Mouse (Mus musculus): ENCODE measurements around the gene Ppp4c. TPM values are rescaled to one million over a fixed set of nuclear protein-coding genes. Genes with fewer than 3 reads are reported as not detected.

Gene Ppp4c
- polyA plus RNA-seq (2014; fragmentation: Illumina TruSeq; extraction: RNeasy Lipid Tissue Mini Kit (QIAGEN cat#74804); ENCODE audit: insufficient read depth, low read depth, low replicate concordance), result 98.9 TPM

DNA sequence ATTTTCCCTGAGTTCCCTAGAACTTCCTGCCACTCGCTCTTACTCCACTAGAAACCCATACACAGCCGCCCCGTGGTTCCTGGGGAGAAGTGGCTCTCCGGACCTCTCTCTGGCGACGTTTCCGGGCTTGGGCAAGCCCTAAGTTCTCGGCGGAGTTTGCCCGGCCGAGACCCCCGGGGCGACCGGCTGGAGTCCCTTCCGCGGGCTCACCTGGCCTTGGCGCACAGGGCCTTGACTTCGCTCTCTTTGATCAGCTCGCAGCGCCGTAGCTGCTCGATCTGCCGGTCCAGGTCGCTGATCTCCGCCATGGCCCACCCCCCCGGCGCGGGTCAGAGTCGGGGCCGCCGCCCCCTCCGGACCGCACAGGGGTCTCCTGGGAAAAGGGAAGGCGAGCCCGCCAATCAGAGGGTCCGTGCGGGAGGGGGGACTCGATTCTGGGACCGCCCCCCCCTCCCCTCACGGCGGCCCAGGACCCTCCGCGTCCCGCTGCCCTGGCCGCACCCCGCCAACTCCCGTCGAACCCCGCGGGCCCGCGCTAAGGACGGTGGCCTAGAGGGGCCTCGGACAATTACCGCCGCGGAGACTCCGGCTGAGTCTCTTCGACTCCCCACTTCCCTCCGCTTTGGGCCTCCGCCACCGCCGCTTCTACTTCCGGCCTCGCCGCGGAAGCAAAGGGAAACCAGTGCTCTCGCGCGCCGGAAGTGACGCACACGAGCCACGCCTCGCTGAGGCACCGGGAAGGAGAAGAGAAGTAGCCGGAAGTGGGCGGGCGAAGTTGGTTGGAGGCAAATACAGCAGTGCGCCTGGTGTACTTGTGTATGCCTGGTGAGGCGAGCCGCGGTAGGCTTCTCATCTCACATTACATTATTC is at the start of gene Ppp4c:
Gene Ppp4c, minus strand, starts transcription at position 646 of the 870 bp plus-strand sequence.

DNA sequence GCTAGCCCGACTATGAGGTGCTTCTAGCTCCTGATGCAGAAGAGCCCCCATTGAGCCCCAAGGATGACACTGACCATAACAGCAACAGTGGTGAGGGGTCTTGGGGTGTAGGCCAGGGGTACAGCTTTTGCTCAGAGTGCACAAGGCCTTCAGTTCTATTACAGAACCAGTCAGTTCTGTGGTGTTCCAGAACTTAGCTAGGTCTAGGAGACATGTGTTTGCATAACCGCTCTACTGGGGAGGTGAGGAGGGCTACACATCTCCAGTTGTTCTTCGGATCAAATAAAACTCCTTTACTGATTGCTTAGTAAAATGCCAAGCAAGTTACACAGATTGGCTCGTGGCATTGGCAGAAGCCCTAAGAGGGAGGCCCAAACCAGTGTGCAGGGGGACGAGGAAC is 39.2 kb upstream of the Ppp4c start, which contains the start of gene 4930451I11Rik:
Gene 4930451I11Rik, minus strand, starts transcription at position 101 of the 400 bp plus-strand sequence.

DNA sequence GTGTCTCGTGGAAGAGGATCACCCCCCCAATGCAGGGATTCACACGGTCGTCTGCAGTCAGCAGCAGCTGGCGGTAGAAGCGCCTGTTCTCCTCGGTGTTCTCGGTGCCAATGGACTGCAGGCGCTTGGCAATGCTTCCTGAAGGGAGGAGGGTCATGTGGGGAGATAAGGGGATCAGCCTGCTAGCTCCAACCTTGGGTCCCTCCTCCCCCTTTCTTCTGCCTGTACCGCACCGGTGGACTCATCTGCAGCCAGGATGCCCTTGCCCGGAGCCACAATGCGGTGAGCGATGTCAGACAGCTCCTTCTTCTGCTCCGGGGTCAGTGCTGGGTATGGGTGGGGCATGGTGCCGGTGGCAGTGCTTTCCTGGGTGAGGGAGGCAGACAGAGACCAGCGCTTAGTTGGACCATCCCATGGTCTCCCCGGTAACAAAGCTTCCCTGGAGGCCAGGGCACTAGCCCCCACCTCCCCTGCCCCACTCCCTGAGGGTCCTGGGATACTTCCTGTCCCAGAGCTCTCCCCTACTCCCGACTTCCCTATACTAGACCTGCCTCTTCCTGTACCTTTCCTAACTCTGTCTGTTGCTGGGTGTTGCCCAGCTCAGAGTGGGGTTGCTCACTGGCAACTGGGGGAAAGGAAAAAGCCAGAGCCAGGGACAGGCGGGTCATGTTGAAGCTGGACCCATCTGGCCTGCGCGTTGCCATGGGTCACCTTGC is 5.3 kb upstream of the Ppp4c start, which contains the start of gene Fam57b:
Gene Fam57b, plus strand, starts transcription at position 258 of the 716 bp plus-strand sequence.

DNA sequence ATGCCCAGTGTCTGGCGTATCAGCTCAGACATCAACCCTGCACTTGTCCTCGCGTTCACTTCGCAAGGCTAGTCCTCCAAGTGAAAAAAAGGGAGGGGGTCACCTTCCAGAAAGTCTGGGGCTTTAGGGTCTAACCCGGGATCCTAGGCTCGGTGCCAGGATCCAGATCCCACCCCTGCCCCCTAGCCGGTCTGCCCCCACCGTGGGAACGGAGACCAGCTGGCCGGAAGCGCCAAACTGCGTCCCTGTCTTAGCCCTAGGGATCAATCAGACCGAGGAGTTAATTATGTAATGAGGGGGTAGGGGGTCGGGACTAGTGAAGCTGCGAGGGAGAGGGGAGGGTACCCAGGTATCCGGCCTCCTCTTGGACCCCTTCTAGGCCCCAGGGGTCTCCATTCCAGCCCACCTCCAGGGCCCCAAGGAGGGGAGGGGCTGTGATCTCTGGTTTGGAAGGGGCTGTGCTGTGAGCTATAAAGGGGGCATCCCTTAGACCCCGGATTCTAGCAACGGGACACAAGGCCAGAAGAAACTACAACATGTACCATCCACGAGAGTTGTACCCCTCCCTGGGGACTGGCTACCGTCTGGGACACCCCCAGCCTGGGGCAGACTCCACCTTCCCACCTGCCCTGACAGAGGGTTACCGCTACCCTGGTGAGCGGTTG is 11.2 kb downstream of the Ppp4c start, which contains the start of gene Tbx6:
Gene Tbx6, plus strand, starts transcription at position 513 of the 665 bp plus-strand sequence.

DNA sequence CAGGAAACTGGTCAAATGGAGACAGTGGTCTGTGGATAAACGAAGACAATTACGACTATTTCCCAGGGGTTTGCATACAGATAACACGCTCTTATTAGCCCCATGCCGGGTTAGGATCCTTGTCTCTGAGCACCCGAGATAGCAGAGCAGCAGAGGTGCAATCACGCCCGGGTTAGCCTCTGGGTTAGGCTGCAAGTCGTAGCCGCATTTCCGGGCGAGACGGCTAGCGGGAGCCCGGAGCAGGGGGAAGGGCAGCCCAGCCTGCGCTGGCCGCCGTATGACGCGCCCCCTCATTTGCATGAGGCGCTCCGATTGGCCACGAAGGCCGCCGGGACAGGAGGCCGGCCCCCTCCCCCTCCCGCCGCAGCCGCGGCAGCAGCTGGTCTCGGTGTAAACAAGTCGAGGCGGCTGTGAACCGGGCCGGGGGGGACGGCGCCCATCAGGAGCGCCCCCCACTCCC is 15.7 kb downstream of the Ppp4c start, which contains the start of gene Ypel3:
Gene Ypel3, plus strand, starts transcription at position 358 of the 460 bp plus-strand sequence.

DNA sequence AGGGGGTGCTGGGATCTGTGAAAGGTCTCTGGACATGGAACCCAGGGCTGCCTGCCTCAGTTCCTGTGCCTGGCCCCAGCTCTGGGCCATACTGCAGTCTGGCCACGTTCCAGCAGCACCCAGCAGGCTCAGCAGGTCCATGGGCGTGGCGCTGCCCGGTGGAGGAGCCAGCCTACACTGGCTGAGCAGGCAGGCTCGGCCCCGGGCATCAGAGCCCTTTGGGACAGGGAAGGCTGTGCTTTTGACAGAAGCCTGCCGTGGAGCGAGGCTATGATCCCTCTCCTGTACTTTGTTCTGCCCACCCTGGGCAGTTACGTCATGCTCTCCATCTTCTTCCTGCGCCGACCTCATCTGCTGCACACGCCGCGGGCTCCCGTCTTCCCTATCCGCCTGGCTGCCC is 26.1 kb downstream of the Ppp4c start, which contains the start of gene Gdpd3:
Gene Gdpd3, plus strand, starts transcription at position 134 of the 400 bp plus-strand sequence.

DNA sequence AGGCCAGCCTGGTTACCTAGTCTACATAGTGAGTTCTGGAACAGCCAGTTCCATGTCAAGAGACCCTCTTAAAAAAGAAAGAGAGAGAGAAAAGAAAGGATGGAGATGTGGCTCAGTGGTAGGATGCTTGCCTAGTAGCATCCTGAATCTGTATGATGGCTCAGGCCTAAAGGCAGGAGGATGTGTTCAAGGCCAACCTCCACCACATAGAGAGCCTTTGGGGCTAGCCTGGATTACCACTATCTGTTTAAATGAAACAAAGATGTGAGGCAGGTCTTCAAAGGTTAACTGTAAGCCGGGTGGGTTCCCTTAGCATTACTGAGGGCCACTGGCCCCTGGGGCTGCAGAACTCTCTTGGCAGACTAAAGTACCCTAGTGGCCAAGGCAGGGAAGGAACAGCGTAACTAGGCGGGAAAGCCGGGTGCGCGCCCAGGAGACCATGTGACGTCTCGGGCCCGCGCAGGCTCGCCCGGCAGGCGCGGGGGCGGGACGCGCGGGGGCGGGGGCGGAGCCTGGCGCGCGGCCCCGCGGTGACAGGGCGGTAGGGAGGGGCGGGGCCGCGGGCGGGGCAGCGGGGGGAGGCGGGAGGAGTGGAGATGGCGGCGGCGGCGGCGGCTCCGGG is 33.1 kb downstream of the Ppp4c start, which contains the start of gene Mapk3:
Gene Mapk3, plus strand, starts transcription at position 552 of the 622 bp plus-strand sequence.

Other genes with a start within 250 kb of the Ppp4c start
- 62.9 TPM for gene Eif3c, start 226.1 kb downstream of the Ppp4c start, polyA plus RNA-seq (2014; fragmentation: Illumina TruSeq; extraction: RNeasy Lipid Tissue Mini Kit (QIAGEN cat#74804); ENCODE audit: insufficient read depth, low read depth, low replicate concordance)
- gene Apobr, start 207.6 kb downstream of the Ppp4c start, polyA plus RNA-seq (2014; fragmentation: Illumina TruSeq; extraction: RNeasy Lipid Tissue Mini Kit (QIAGEN cat#74804); ENCODE audit: insufficient read depth, low read depth, low replicate concordance), result 8.5 TPM
- gene Cln3, start 206.7 kb downstream of the Ppp4c start, polyA plus RNA-seq (2014; fragmentation: Illumina TruSeq; extraction: RNeasy Lipid Tissue Mini Kit (QIAGEN cat#74804); ENCODE audit: insufficient read depth, low read depth, low replicate concordance), result 29.4 TPM
- 0.32 TPM for gene Il27, start 197.6 kb downstream of the Ppp4c start, polyA plus RNA-seq (2014; fragmentation: Illumina TruSeq; extraction: RNeasy Lipid Tissue Mini Kit (QIAGEN cat#74804); ENCODE audit: insufficient read depth, low read depth, low replicate concordance)
- gene Nupr1, start 161.6 kb downstream of the Ppp4c start, polyA plus RNA-seq (2014; fragmentation: Illumina TruSeq; extraction: RNeasy Lipid Tissue Mini Kit (QIAGEN cat#74804); ENCODE audit: insufficient read depth, low read depth, low replicate concordance), result 293 TPM
- 42.0 TPM for gene Sgf29, start 143.2 kb downstream of the Ppp4c start, polyA plus RNA-seq (2014; fragmentation: Illumina TruSeq; extraction: RNeasy Lipid Tissue Mini Kit (QIAGEN cat#74804); ENCODE audit: insufficient read depth, low read depth, low replicate concordance)
- gene Sult1a1, start 116.1 kb downstream of the Ppp4c start, polyA plus RNA-seq (2014; fragmentation: Illumina TruSeq; extraction: RNeasy Lipid Tissue Mini Kit (QIAGEN cat#74804); ENCODE audit: insufficient read depth, low read depth, low replicate concordance), result 90.2 TPM
- gene Bola2, start 97.1 kb downstream of the Ppp4c start, polyA plus RNA-seq (2014; fragmentation: Illumina TruSeq; extraction: RNeasy Lipid Tissue Mini Kit (QIAGEN cat#74804); ENCODE audit: insufficient read depth, low read depth, low replicate concordance), result 50.0 TPM
- gene Slx1b, start 96.7 kb downstream of the Ppp4c start, polyA plus RNA-seq (2014; fragmentation: Illumina TruSeq; extraction: RNeasy Lipid Tissue Mini Kit (QIAGEN cat#74804); ENCODE audit: insufficient read depth, low read depth, low replicate concordance), result 7.2 TPM
- 175 TPM for gene Coro1a, start 84.7 kb downstream of the Ppp4c start, polyA plus RNA-seq (2014; fragmentation: Illumina TruSeq; extraction: RNeasy Lipid Tissue Mini Kit (QIAGEN cat#74804); ENCODE audit: insufficient read depth, low read depth, low replicate concordance)
- 260 TPM for gene Mapk3, start 32.9 kb downstream of the Ppp4c start, polyA plus RNA-seq (2014; fragmentation: Illumina TruSeq; extraction: RNeasy Lipid Tissue Mini Kit (QIAGEN cat#74804); ENCODE audit: insufficient read depth, low read depth, low replicate concordance)
- gene Gdpd3, start 26.2 kb downstream of the Ppp4c start, polyA plus RNA-seq (2014; fragmentation: Illumina TruSeq; extraction: RNeasy Lipid Tissue Mini Kit (QIAGEN cat#74804); ENCODE audit: insufficient read depth, low read depth, low replicate concordance), result 7.1 TPM
- gene Ypel3, start 15.5 kb downstream of the Ppp4c start, polyA plus RNA-seq (2014; fragmentation: Illumina TruSeq; extraction: RNeasy Lipid Tissue Mini Kit (QIAGEN cat#74804); ENCODE audit: insufficient read depth, low read depth, low replicate concordance), result 159 TPM
- gene Tbx6, start 11.0 kb downstream of the Ppp4c start, polyA plus RNA-seq (2014; fragmentation: Illumina TruSeq; extraction: RNeasy Lipid Tissue Mini Kit (QIAGEN cat#74804); ENCODE audit: insufficient read depth, low read depth, low replicate concordance), result 1.3 TPM
- 1.8 TPM for gene Fam57b, start 5.2 kb upstream of the Ppp4c start, polyA plus RNA-seq (2014; fragmentation: Illumina TruSeq; extraction: RNeasy Lipid Tissue Mini Kit (QIAGEN cat#74804); ENCODE audit: insufficient read depth, low read depth, low replicate concordance)
- not detected for gene 4930451I11Rik, start 39.1 kb upstream of the Ppp4c start, polyA plus RNA-seq (2014; fragmentation: Illumina TruSeq; extraction: RNeasy Lipid Tissue Mini Kit (QIAGEN cat#74804); ENCODE audit: insufficient read depth, low read depth, low replicate concordance)
- gene Doc2a, start 54.9 kb upstream of the Ppp4c start, polyA plus RNA-seq (2014; fragmentation: Illumina TruSeq; extraction: RNeasy Lipid Tissue Mini Kit (QIAGEN cat#74804); ENCODE audit: insufficient read depth, low read depth, low replicate concordance), result 0.11 TPM
- gene Hirip3, start 69.5 kb upstream of the Ppp4c start, polyA plus RNA-seq (2014; fragmentation: Illumina TruSeq; extraction: RNeasy Lipid Tissue Mini Kit (QIAGEN cat#74804); ENCODE audit: insufficient read depth, low read depth, low replicate concordance), result 7.5 TPM
- gene Ino80e, start 69.9 kb upstream of the Ppp4c start, polyA plus RNA-seq (2014; fragmentation: Illumina TruSeq; extraction: RNeasy Lipid Tissue Mini Kit (QIAGEN cat#74804); ENCODE audit: insufficient read depth, low read depth, low replicate concordance), result 48.2 TPM
- 60.3 TPM for gene Taok2, start 92.2 kb upstream of the Ppp4c start, polyA plus RNA-seq (2014; fragmentation: Illumina TruSeq; extraction: RNeasy Lipid Tissue Mini Kit (QIAGEN cat#74804); ENCODE audit: insufficient read depth, low read depth, low replicate concordance)
- 57.2 TPM for gene Tmem219, start 130.4 kb upstream of the Ppp4c start, polyA plus RNA-seq (2014; fragmentation: Illumina TruSeq; extraction: RNeasy Lipid Tissue Mini Kit (QIAGEN cat#74804); ENCODE audit: insufficient read depth, low read depth, low replicate concordance)
- 6.6 TPM for gene Kctd13, start 136.4 kb upstream of the Ppp4c start, polyA plus RNA-seq (2014; fragmentation: Illumina TruSeq; extraction: RNeasy Lipid Tissue Mini Kit (QIAGEN cat#74804); ENCODE audit: insufficient read depth, low read depth, low replicate concordance)
- not detected for gene Asphd1, start 157.1 kb upstream of the Ppp4c start, polyA plus RNA-seq (2014; fragmentation: Illumina TruSeq; extraction: RNeasy Lipid Tissue Mini Kit (QIAGEN cat#74804); ENCODE audit: insufficient read depth, low read depth, low replicate concordance)
- 0.34 TPM for gene Sez6l2, start 158.1 kb upstream of the Ppp4c start, polyA plus RNA-seq (2014; fragmentation: Illumina TruSeq; extraction: RNeasy Lipid Tissue Mini Kit (QIAGEN cat#74804); ENCODE audit: insufficient read depth, low read depth, low replicate concordance)
- 102 TPM for gene Cdipt, start 183.4 kb upstream of the Ppp4c start, polyA plus RNA-seq (2014; fragmentation: Illumina TruSeq; extraction: RNeasy Lipid Tissue Mini Kit (QIAGEN cat#74804); ENCODE audit: insufficient read depth, low read depth, low replicate concordance)
- gene Cdiptos, start 183.6 kb upstream of the Ppp4c start, polyA plus RNA-seq (2014; fragmentation: Illumina TruSeq; extraction: RNeasy Lipid Tissue Mini Kit (QIAGEN cat#74804); ENCODE audit: insufficient read depth, low read depth, low replicate concordance), result 4.1 TPM
- gene Mvp, start 222.1 kb upstream of the Ppp4c start, polyA plus RNA-seq (2014; fragmentation: Illumina TruSeq; extraction: RNeasy Lipid Tissue Mini Kit (QIAGEN cat#74804); ENCODE audit: insufficient read depth, low read depth, low replicate concordance), result 46.3 TPM
- not detected for gene Pagr1b, start 224.0 kb upstream of the Ppp4c start, polyA plus RNA-seq (2014; fragmentation: Illumina TruSeq; extraction: RNeasy Lipid Tissue Mini Kit (QIAGEN cat#74804); ENCODE audit: insufficient read depth, low read depth, low replicate concordance)
- gene Pagr1a, start 224.9 kb upstream of the Ppp4c start, polyA plus RNA-seq (2014; fragmentation: Illumina TruSeq; extraction: RNeasy Lipid Tissue Mini Kit (QIAGEN cat#74804); ENCODE audit: insufficient read depth, low read depth, low replicate concordance), result 10.9 TPM
- gene Gm42742, start 228.6 kb upstream of the Ppp4c start, polyA plus RNA-seq (2014; fragmentation: Illumina TruSeq; extraction: RNeasy Lipid Tissue Mini Kit (QIAGEN cat#74804); ENCODE audit: insufficient read depth, low read depth, low replicate concordance), result 24.7 TPM
- 0.74 TPM for gene Prrt2, start 228.7 kb upstream of the Ppp4c start, polyA plus RNA-seq (2014; fragmentation: Illumina TruSeq; extraction: RNeasy Lipid Tissue Mini Kit (QIAGEN cat#74804); ENCODE audit: insufficient read depth, low read depth, low replicate concordance)
- gene Maz, start 234.5 kb upstream of the Ppp4c start, polyA plus RNA-seq (2014; fragmentation: Illumina TruSeq; extraction: RNeasy Lipid Tissue Mini Kit (QIAGEN cat#74804); ENCODE audit: insufficient read depth, low read depth, low replicate concordance), result 57.2 TPM
- 0.95 TPM for gene Kif22, start 250.0 kb upstream of the Ppp4c start, polyA plus RNA-seq (2014; fragmentation: Illumina TruSeq; extraction: RNeasy Lipid Tissue Mini Kit (QIAGEN cat#74804); ENCODE audit: insufficient read depth, low read depth, low replicate concordance)

Data from lung, adult 10 weeks (tissue).